Mouse (Mus musculus): ENCODE results near the gene Gm10337.
A peak's percentile ranks its signal among the peaks of the same experiment; 100 is the strongest.

The Gm10337 gene

GRCm38 (mm10) chr15:102500479-102500878, 3.0 kb upstream of the Gm10337 start:
- no peak for DNase-seq

DNA sequence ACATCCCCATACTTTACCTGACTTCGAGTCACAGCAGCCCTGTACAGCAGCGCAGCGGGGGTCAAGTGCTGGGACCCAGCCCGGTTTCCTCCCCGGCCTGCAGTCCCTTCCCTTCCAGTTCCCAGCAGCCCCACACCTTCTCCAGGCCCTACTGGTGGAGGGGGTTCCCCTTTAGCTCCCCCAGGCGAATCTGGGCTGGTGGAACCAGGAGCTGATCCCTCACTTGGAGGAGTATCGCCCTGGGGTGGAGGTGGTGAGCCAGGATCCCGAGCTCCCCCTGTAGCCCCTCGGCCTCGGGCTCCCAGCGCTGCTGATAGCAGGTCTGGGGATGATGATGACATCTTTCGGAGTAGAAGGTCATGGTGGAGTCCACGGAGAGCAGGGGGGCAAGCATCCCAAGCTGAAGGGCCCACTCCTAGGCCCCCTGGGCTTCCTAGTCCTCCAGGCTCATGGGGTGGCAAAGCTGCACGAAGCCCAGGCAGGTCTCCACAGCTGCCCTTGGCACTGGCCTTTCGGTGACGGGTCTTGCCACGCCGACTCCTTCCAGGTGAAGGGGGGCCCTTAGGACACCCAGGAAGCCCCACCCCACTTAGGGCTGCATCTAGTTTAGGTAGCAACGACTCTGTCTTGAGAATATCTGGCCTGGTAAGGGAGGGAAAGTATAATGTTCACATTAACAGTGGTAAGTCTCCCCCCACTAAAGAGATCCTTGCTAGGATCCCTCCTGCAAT, 2.3 kb upstream of the Gm10337 start:
- no peak for DNase-seq

DNA sequence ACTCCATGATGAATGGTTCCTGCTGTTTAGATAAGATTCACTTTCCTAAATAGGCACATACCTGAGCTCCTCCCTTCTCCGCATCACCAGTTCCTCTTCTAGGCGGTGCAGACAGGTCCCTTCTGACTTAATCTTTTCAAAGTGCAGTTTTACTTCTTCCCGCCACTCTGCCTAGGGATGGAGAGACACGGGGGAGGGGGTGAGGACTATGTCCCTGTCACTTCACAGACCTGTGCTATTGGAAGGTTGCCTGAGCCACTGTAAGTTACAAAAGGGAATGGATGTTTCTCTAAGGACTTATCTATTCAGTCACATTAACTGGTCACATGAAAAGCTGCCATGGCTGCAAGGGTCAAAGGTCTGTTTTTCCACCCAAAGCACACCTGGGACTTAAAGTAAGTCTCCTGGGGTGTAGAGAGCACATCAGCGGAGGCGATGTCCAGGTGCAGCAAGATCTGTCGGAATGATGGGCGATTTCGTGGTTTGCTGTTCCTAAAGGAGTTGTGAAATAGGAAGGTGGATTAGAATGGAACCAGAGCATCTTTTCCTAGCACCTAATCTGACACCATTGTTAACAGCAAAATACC, 1.2 kb upstream of the Gm10337 start:
- no peak for DNase-seq

- DNase-seq, result no peak
These were observed 631 bp downstream of the Gm10337 start for GRCm38 (mm10) chr15:102503924-102504782.

- no peak for DNase-seq
These were observed 1.7 kb downstream of the Gm10337 start for GRCm38 (mm10) chr15:102505073-102505769.

DNA sequence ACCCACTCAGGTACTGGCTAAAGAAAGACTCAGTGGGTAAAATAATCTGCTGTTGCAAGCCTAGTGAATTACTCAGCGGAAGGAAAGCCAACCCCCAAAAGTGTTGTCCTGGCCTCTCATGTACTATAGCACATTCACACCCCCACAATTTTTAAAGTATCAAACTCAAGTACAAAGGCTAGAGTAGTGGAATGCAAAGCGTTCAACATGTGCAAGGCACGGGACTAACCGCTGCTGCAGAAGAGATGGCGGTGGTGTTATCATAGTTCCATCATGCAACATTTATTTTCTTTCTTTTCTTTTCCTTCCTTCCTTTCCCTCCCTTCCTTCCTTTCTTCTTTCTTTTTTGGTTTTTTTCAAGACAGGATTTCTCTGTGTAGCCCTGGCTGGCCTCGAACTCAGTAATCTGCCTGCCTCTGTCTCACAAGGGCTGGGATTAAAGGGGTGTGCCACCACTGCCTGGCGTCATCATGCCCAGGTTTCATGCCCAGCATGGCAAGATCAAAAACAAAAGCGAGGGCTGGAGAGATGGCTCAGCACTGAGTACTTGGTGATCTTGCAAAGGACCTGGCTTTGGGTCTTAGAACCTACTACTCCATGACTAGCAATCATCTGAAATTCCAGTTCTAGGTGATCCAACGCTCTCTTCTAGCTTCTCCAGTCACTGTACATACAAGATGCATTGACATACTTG, 2.4 kb downstream of the Gm10337 start:
- no peak for DNase-seq

GRCm38 (mm10) chr15:102506464-102506830, 2.9 kb downstream of the Gm10337 start:
- no peak for DNase-seq

- no peak for DNase-seq
These were observed 3.3 kb downstream of the Gm10337 start for GRCm38 (mm10) chr15:102506864-102507263.

DNA sequence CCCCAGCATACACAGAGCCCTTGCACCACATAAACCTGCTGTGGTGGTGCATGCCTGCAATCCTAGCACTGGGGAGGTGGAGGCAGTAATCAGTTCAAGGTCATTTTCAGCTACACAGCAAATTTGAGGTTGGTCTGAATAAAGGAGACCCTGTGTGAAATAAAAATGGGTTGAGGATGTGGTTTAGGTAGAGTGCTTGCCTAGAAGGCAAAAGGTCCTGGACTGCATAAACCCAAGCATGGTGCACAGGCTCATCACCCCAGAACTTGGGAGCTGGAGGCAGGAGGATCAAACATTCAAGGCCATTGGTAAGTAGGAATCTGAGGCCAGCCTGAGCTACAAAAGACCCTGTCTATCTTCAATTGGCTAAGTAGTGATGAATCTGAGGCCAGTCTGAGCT, 4.0 kb downstream of the Gm10337 start:
- DNase-seq, result no peak

- DNase-seq, result no peak
These were observed 4.8 kb downstream of the Gm10337 start for GRCm38 (mm10) chr15:102508336-102508735.

- no peak for DNase-seq
These were observed 6.6 kb downstream of the Gm10337 start for GRCm38 (mm10) chr15:102510110-102510509.

DNA sequence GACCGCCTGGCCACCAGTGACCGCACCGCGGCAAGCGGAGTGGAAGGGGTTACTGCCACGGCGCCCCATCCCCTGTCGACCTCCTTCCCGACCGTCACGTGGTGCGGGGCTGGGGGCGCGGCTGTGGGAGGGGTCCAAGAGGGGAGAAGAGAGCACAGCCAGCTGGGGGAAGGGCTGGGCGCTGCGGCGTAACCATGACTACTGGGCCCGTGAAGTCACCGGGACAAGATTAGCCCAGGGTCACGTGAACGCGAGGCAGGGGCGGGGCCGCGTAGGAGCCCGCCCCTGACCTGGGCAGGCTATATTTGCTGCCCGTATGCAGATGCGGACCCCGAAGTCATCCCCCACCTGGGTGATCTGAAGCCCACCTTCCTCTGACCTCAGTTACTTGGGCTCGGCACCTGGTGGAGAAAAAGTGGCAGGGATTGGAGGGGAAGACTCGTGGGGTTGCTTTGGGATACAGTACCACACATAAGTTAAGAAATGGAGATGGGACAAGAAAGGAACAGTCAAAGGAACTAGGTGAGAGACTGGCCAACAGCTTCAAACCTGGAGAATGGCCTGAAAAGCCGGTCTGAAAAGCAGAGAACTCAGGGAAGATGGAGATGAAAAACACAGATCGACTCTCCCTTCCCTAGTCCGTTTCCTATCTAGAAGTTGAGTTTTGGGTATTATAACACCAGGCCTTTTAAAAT, 7.2 kb downstream of the Gm10337 start:
- DNase-seq, result peak; percentile 82 to 87

- DNase-seq, result no peak
These were observed 7.8 kb downstream of the Gm10337 start for GRCm38 (mm10) chr15:102511285-102511833.

DNA sequence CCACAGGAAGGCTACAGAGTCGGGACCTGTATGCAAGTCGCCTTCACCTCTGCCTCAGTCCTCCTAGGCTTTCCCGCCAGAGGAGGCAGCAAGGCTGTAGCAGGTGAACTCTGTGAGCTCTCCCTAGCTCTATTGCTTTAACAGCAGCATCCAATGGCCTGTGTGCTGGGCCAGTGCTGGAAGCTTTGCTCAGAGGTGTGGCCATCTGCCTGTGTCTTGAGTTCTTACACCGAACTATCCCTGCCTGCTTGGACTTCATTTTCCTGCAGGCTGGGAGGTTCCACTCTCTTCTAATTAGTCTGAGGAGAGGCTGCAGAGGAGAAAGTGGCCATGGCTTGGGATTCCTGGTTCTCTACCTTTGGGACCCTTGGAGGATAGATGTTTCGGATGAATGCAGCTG, 8.5 kb downstream of the Gm10337 start:
- DNase-seq, result no peak

DNA sequence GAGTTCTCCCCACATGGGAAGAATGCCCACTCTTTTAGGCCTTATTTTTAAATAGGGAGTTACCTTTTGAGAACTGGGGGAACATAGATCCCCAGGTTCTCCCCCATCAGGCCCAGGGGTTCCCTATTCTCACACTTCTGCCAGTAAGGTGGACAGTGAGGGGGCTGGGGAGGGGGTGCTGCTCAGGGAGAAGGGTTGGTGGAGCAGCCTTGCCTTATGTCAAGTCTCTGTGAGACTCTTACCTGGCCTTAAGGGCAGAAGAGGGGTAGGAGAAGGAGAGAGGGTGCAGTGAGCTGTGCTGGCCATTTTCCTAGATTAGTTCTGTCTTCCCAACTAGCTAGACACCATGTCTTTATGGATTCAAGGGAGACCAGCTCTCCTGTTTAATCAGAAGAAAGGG, 8.9 kb downstream of the Gm10337 start:
- no peak for DNase-seq

DNA sequence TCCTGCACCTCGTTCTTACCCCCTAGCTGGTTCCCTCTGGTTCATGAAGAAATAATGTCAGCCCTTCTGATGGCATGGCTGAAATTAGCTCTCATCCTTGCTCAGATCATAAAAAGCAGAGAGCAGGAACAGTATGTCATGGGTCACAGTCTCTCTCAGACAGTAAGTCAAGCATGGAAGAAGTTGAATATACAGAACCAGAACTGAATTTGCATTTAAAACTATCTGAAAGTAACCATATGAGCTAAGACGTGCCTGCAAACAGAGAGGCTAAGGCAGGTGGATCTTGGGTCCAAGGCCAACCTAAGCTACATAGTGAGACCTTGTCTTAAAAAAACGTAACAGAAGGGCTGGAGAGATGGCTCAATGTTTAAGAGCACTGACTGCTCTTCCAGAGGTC, 9.5 kb downstream of the Gm10337 start:
- DNase-seq, result no peak

GRCm38 (mm10) chr15:102515261-102515660, 11.7 kb downstream of the Gm10337 start:
- DNase-seq, result no peak

- DNase-seq, result no peak
These were observed 12.3 kb downstream of the Gm10337 start for GRCm38 (mm10) chr15:102515791-102516190.

DNA sequence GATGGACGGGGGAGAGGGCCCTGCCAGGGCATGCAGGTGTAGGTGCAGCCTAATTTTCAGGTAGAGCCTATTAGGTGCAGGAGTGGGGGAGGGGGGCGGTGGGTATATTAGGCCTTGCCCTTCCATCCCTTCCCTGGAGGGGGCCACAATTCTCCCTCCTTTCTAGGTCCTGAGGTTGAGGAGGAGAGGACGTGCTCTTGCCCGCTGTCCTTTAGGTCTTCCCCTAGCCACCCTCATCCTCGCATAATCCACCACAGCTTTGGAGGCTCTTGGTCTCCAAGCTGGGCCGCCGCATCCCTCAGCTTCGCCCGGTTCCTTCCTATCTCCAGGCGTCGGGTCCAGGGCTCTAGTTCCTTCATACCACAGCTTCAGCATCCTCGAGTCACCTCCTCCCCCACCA, 12.8 kb downstream of the Gm10337 start:
- no peak for DNase-seq

- DNase-seq, result peak; percentile 67 to 73
These were observed 13.3 kb downstream of the Gm10337 start, which contains the start of gene Map3k12 for GRCm38 (mm10) chr15:102516728-102517404. Gene Map3k12, minus strand, starts transcription at chr15:102517064.

DNA sequence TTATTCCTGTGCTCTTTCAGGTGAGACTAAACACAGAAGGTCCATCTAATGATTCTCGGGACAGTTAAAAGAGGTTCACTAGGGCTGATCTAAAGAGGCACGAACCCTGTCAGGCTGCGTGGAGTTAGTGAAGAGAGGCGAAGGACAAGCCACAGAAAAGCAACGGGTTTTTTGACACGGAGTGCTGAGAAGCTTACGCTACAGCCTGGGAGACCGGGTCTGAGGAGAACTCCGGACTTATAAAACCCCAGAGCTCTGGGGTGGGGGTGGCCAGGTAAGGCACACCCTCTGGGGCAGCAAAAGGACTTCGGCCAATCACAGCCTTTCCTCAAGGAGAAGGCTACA, 14.1 kb downstream of the Gm10337 start:
- no peak for DNase-seq
